Mouse (Mus musculus): ENCODE measurements around the gene Pxmp2. TPM values are rescaled to one million over a fixed set of nuclear protein-coding genes. Genes with fewer than 3 reads are reported as not detected.

Gene Pxmp2
- total RNA-seq, 1 experiment = 16.9 TPM

- no peak for DNase-seq (ENCODE audit: low read depth, low spot score)
- H3K27ac ChIP-seq (ENCODE audit: insufficient read depth, low read depth, low read length, poor library complexity, severe bottlenecking) = no peak overlapping the region
- no peaks in the 10 kb centered on the region for H3K9me3 ChIP-seq (ENCODE audit: control insufficient read depth, insufficient read depth, low read depth, low read length)
- H3K36me3 ChIP-seq (ENCODE audit: control insufficient read depth, insufficient read depth, low read length, poor library complexity, severe bottlenecking) = peaks cover 7% of the 10 kb centered on the region
- H3K9ac ChIP-seq (ENCODE audit: insufficient read depth, low read depth, low read length, poor library complexity, severe bottlenecking) = no peak overlapping the region; the same call in 1 of the 2 replicates
- H3K4me3 ChIP-seq (ENCODE audit: insufficient read depth in 1 of 2, low read depth in 1 of 2, low read length in 2 of 2, poor library complexity in 1 of 2, severe bottlenecking in 1 of 2) = peak overlapping the region; percentile 81 to 97
- in situ Hi-C loops (cut with MboI; ENCODE audit: low sequenced_read_pairs in 2 of 2, unreplicated experiment in 2 of 2) = no loop called here
- 0 out of 4 replicates have a peak, but pooled peaks cover 0 to 2% of the 10 kb centered on the region in 2 experiments for H3K4me1 ChIP-seq (ENCODE audit: control insufficient read depth in 2 of 2, insufficient read depth in 2 of 2, low read length in 2 of 2, poor library complexity in 1 of 2)
- TF ChIP-seq ZNF384 (IDR thresholded peaks at IDR 0.05; ENCODE audit: low read depth, low read length) (no peak), ZC3H11A (IDR thresholded peaks at IDR 0.05; ENCODE audit: borderline replicate concordance, low read depth, low read length) (no peak), MAFK (IDR thresholded peaks at IDR 0.05; ENCODE audit: insufficient read depth, low read depth, low read length) (no peak), HCFC1 (IDR thresholded peaks at IDR 0.05; ENCODE audit: borderline replicate concordance, insufficient read depth, low read length) (no peak), CHD2 (IDR thresholded peaks at IDR 0.05; ENCODE audit: low read depth, low read length) (no peak)
Observed at GRCm38 (mm10) chr5:110231638-110232037, 54.3 kb downstream of the Pxmp2 start.

GRCm38 (mm10) chr5:110230780-110231461 lies 55.1 kb downstream of the Pxmp2 start, which contains the start of gene Ankle2:
Gene Ankle2, plus strand, starts transcription at chr5:110231004.
- peak; percentile 90 for DNase-seq (ENCODE audit: low read depth, low spot score)
- Histone ChIP-seq H3K9me3 (ENCODE audit: control insufficient read depth, insufficient read depth, low read depth, low read length) (no peaks in the 10 kb centered on the region), H3K36me3 (ENCODE audit: control insufficient read depth, insufficient read depth, low read length, poor library complexity, severe bottlenecking) (peaks cover 5% of the 10 kb centered on the region), H3K4me3 (ENCODE audit: insufficient read depth in 1 of 2, low read depth in 1 of 2, low read length in 2 of 2, poor library complexity in 1 of 2, severe bottlenecking in 1 of 2) (peak within 1 kb of the TSS; percentile 81 to 97), H3K9ac (ENCODE audit: insufficient read depth, low read depth, low read length, poor library complexity, severe bottlenecking) (peak within 1 kb of the TSS; percentile 98), H3K4me1 (ENCODE audit: control insufficient read depth in 2 of 2, insufficient read depth in 2 of 2, low read length in 2 of 2, poor library complexity in 1 of 2) (0 out of 4 replicates have a peak, but pooled peaks cover 0 to 2% of the 10 kb centered on the region in 2 experiments), H3K27ac (ENCODE audit: insufficient read depth, low read depth, low read length, poor library complexity, severe bottlenecking) (peak within 1 kb of the TSS; percentile 75)
- TF ChIP-seq HCFC1 (IDR thresholded peaks at IDR 0.05; ENCODE audit: borderline replicate concordance, insufficient read depth, low read length) = peak; percentile 89
- no peak for TF ChIP-seq ZC3H11A (IDR thresholded peaks at IDR 0.05; ENCODE audit: borderline replicate concordance, low read depth, low read length)
- TF ChIP-seq CHD2 (IDR thresholded peaks at IDR 0.05; ENCODE audit: low read depth, low read length) = no peak
- TF ChIP-seq MAFK (IDR thresholded peaks at IDR 0.05; ENCODE audit: insufficient read depth, low read depth, low read length) = no peak
- TF ChIP-seq ZNF384 (IDR thresholded peaks at IDR 0.05; ENCODE audit: low read depth, low read length) = no peak
- in situ Hi-C loops (cut with MboI; ENCODE audit: low sequenced_read_pairs in 2 of 2, unreplicated experiment in 2 of 2) = no loop called here

GRCm38 (mm10) chr5:110230401-110230779 lies 55.6 kb downstream of the Pxmp2 start:
- Histone ChIP-seq H3K36me3 (ENCODE audit: control insufficient read depth, insufficient read depth, low read length, poor library complexity, severe bottlenecking) (peaks cover 5% of the 10 kb centered on the region), H3K9ac (ENCODE audit: insufficient read depth, low read depth, low read length, poor library complexity, severe bottlenecking) (peak overlapping the region; percentile 98), H3K9me3 (ENCODE audit: control insufficient read depth, insufficient read depth, low read depth, low read length) (no peaks in the 10 kb centered on the region), H3K4me3 (ENCODE audit: insufficient read depth in 1 of 2, low read depth in 1 of 2, low read length in 2 of 2, poor library complexity in 1 of 2, severe bottlenecking in 1 of 2) (peak overlapping the region; percentile 81 to 97), H3K27ac (ENCODE audit: insufficient read depth, low read depth, low read length, poor library complexity, severe bottlenecking) (peak overlapping the region; percentile 69; the same call in 1 of the 2 replicates), H3K4me1 (ENCODE audit: control insufficient read depth in 2 of 2, insufficient read depth in 2 of 2, low read length in 2 of 2, poor library complexity in 1 of 2) (0 out of 4 replicates have a peak, but pooled peaks cover 0 to 2% of the 10 kb centered on the region in 2 experiments)
- in situ Hi-C loops (cut with MboI; ENCODE audit: low sequenced_read_pairs in 2 of 2, unreplicated experiment in 2 of 2) = no loop called here
- TF ChIP-seq CHD2 (IDR thresholded peaks at IDR 0.05; ENCODE audit: low read depth, low read length) = no peak
- TF ChIP-seq ZNF384 (IDR thresholded peaks at IDR 0.05; ENCODE audit: low read depth, low read length) = no peak
- DNase-seq (ENCODE audit: low read depth, low spot score) = no peak

GRCm38 (mm10) chr5:110227336-110227883 lies 58.6 kb downstream of the Pxmp2 start:
- TF ChIP-seq ZC3H11A (IDR thresholded peaks at IDR 0.05; ENCODE audit: borderline replicate concordance, low read depth, low read length) (no peak), HCFC1 (IDR thresholded peaks at IDR 0.05; ENCODE audit: borderline replicate concordance, insufficient read depth, low read length) (no peak), ZNF384 (IDR thresholded peaks at IDR 0.05; ENCODE audit: low read depth, low read length) (peak; percentile 98)
- Histone ChIP-seq H3K9me3 (ENCODE audit: control insufficient read depth, insufficient read depth, low read depth, low read length) (no peaks in the 10 kb centered on the region), H3K36me3 (ENCODE audit: control insufficient read depth, insufficient read depth, low read length, poor library complexity, severe bottlenecking) (peaks cover 6% of the 10 kb centered on the region), H3K4me3 (ENCODE audit: insufficient read depth in 1 of 2, low read depth in 1 of 2, low read length in 2 of 2, poor library complexity in 1 of 2, severe bottlenecking in 1 of 2) (no peak overlapping the region), H3K27ac (ENCODE audit: insufficient read depth, low read depth, low read length, poor library complexity, severe bottlenecking) (peak overlapping the region; percentile 97), H3K4me1 (ENCODE audit: control insufficient read depth in 2 of 2, insufficient read depth in 2 of 2, low read length in 2 of 2, poor library complexity in 1 of 2) (no peaks in the 10 kb centered on the region), H3K9ac (ENCODE audit: insufficient read depth, low read depth, low read length, poor library complexity, severe bottlenecking) (no peak overlapping the region)
- in situ Hi-C loops (cut with MboI; ENCODE audit: low sequenced_read_pairs in 2 of 2, unreplicated experiment in 2 of 2) = no loop called here
- peak; percentile 86 for DNase-seq (ENCODE audit: low read depth, low spot score)

All from ES-E14 (cell line).